Mouse (Mus musculus) urinary bladder, postnatal 36 days (tissue): ENCODE measurements around the gene Clec4a1.

Experiments
- DNase-seq, 2 experiments: peaks; one replicate each; pipeline ENCODE4 v3.0.0; 2022; ENCODE audit warnings: low spot score in 2 of 2, mixed read lengths in 1 of 2

The Clec4a1 gene

GRCm38 (mm10) chr6:122921451-122921850 lies at the start of gene Clec4a1:
Clec4a1 (plus strand) TSS chr6:122921848.
- DNase-seq: no peak

DNA sequence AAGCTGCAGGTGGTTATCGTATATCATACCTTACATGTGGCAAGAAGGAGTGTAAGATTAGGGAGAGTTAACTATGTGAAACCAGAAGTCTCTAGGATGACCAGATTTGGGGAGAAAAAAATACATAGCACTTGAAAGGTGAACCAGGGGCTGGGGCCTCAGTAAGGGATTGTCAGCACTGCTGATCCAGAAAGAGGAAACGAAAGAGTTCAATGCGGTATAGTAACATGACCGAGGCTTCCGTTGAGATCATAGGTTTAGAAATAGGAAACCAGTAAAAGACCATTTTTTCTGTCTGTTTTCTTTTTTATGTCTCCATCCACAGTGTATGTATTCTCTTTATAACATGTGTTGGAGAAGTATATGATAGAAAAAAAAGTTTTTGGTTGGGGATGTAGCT lies 48.8 kb upstream of the Clec4a1 start:
- no peak for DNase-seq

DNA sequence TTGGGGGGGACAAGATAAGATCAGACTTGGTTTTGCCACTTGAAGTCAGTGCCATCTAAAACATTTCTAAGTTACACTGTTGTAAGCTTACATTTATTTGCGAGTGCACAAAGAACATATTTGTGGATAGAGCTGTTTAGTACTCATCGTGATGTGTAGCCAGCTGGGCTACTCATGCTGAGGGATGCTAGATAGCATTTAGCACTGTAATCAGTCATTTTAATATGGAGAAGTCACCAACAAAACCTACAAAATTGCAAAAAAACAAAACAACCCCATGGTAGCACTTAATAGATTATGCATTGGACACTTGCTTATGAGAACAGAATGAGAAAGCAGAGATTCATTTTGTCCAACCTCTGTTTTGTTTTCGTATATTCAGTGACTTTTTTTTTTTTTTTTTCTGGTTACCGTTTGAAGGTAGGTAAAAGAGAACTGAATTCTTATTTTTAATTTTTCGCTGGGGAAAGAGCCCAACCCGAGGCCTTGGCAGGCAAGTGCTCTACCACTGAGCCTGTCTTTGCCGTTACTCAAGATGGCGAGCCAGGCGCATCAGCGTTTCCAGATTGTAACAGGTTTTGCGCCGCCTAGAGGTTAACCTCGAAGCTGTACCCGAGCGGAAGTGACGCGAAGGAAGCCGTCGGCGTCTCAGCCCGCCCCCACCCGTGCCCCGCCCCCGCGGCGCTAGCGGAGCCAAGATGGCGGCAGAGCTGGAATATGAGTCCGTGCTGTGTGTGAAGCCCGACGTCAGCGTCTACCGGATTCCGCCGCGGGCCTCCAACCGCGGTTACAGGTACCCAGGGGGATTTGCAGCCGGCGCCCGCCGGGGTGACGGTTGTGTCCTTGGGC lies 47.6 kb upstream of the Clec4a1 start, which contains the start of gene Necap1:
Gene Necap1 (plus strand): TSS at position 604 of the 849 bp plus-strand sequence.
- peak; percentile 95 to 96 for DNase-seq

- no peak for DNase-seq
Measured at GRCm38 (mm10) chr6:122874720-122875389, 46.8 kb upstream of the Clec4a1 start.

GRCm38 (mm10) chr6:122879141-122879735 lies 42.4 kb upstream of the Clec4a1 start:
- no peak for DNase-seq

- no peak for DNase-seq
Measured at GRCm38 (mm10) chr6:122879781-122880505, 41.7 kb upstream of the Clec4a1 start.

DNA sequence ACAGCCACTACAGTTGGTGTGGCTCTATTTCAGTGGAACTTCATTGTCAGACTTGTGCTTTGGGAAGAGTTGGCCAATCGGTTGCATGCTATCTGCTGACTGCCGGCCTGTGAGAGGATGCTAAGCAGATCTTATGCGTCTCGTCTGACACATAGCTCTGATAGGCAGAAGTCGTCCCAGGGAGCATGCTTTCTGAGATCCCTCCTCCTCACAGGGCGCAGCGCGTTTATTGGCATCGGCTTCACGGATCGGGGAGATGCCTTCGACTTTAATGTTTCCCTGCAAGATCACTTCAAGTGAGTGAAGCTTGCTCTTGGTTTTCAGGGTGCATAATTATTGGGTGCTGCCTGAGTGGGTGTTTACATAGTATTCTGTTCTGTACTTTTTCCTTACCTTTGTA lies 40.4 kb upstream of the Clec4a1 start:
- no peak for DNase-seq

- DNase-seq: no peak
Measured at GRCm38 (mm10) chr6:122883603-122884002, 38.0 kb upstream of the Clec4a1 start.

- DNase-seq: no peak
Measured at GRCm38 (mm10) chr6:122889599-122889998, 32.0 kb upstream of the Clec4a1 start.

DNA sequence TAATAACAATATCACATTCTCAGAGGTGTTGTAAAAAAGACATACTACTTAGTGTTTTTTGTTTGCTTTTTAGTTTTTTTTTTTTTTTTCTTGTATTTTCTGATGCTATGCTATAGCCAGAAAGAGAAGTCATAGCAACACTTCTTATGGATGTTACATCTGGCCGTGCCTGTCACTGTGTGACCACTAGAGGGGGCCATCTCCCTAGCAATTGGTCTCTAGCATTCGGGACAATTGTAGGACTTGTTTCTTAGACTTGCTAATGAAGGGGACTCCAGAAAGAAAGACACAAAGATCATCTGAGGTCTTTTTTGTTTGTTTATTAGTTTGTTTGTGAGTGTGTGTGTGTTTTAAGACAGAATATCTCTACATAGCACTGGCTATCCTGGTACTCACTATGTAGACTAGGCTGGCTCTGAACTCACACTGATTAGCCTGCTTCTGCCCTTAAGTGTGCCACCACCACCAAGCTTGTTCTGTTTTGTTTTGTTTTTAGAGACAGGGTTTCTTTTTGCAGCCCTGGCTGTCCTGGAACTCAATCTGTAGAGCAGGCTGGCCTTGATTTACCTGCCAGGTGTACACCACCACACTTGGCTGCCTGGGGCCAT lies 29.1 kb upstream of the Clec4a1 start:
- DNase-seq: peak in 1 of 2 experiments; percentile 38

DNA sequence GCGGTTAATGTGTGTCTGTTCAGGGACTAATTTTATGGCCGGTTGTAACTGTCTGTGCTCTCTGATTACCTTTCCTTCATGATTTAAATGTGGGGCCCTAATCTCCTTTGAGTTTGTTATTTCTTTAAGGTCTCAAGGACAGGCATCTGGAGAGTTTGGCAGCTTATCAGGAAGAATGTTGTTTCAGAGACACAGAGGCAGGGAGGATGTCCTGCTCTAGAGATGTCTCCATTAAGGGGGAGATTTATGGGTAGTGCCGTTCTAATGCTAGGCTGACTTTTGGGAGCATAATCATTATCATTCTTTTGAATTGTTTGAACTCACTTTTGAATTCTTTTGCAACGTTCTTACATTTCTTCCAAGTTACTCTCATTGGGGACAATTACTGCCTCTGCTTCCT lies 1.7 kb upstream of the Clec4a1 start:
- no peak for DNase-seq

DNA sequence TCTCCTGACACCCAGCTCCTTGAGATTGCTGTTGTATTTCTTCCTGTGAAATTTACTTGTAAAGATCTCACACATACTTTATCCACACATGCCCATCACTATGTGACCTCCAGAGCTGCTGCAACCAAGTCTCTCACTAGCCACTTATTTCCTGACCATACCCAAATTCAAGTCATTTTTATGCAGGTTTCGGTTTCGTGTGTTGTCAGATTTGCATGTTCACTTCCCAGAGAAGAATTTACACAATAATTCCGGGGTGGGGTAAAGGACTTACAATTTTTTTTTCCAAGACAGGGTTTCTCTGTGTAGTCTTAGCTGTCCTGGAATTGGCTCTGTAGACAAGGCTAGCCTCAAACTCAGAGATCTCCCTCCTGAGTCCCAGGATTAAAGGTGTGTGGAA lies 13.2 kb downstream of the Clec4a1 start:
- no peak for DNase-seq

- DNase-seq: no peak
Measured at GRCm38 (mm10) chr6:122939618-122940017, 18.0 kb downstream of the Clec4a1 start.

GRCm38 (mm10) chr6:122946760-122947159 lies 25.1 kb downstream of the Clec4a1 start:
- no peak for DNase-seq

GRCm38 (mm10) chr6:122952401-122952800 lies 30.8 kb downstream of the Clec4a1 start, which contains the start of gene Clec4a3:
Clec4a3 (plus strand) TSS chr6:122952515.
- DNase-seq: peak in 1 of 2 experiments; percentile 3

- no peak for DNase-seq
Measured at GRCm38 (mm10) chr6:122964562-122964961, 42.9 kb downstream of the Clec4a1 start.

- DNase-seq: no peak
Measured at GRCm38 (mm10) chr6:122969048-122969447, 47.4 kb downstream of the Clec4a1 start.
